Mouse (Mus musculus): Measurements from ENCODE around the gene Tgfbi. TPM values are rescaled to one million over a fixed set of nuclear protein-coding genes. Genes with fewer than 3 reads are reported as not detected.

Tgfbi gene
- total RNA-seq, 1 experiment from 2014 or later: 7.2 TPM

DNA sequence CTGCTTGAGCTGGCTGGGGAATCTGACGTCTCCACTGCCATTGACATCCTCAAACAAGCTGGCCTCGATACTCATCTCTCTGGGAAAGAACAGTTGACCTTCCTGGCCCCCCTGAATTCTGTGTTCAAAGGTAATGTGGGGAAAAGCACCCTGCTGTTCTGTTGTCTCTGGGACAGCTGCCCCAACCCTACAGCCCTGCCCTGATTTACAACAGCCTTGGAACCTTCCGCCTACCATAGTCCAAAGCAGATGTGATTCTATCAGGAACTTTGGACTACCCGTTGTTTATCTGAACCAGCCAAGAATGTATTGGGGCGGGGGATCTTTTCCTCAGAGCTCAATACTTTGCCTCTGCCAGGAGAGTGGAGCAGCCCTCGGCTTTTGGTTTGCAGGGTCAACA lies 21.2 kb downstream of the Tgfbi start:
- no peak for ATAC-seq (replicated peaks; ENCODE audit: low read depth, poor library complexity, severe bottlenecking)

DNA sequence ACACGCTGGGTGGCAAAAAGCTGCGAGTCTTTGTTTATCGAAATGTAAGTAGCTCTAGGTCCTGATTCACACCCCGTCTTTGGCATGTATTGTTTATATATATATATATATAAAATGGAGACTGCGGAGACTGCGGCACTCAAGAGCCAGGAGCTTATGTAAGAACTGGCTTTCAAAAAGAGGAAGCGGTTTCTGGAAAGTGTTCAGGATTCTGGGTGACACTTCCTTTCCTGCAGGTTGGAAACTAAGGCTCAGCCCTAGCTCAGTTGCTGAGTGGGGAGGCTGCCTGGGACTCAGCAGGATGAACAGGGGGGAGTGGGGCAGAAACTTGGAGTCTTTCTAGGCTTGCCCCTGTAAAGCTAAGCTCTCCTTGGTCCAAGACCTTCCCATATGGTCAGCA lies 22.0 kb downstream of the Tgfbi start:
- ATAC-seq (replicated peaks; ENCODE audit: low read depth, poor library complexity, severe bottlenecking): peak; percentile 56; the same call in 1 of the 2 replicates

DNA sequence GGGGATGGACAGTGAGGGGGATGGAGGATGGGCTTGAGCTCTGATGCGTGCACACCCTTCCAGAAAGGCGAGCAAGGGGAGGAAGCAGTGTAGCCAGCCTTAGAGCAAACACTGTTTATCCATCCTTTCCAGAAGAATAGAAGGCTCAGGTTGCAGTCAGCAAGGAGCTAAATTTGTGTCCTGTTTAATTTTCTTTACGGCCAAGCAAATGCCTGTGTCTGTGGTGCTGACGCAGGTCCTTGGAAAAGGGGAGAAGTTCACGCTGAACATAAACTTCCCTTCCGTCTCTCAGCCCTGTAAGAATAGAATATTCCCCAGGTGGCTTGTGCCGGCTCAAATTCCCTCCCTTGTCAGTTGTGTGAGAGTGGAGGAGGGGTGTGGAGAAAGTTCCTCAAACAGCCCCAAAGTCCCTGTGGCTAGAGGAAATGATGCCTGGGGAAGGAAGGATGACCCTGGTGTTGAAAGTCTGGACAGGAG lies 24.9 kb downstream of the Tgfbi start:
- no peak for ATAC-seq (replicated peaks; ENCODE audit: low read depth, poor library complexity, severe bottlenecking)

GRCm38 (mm10) chr13:56634920-56635319 lies 25.6 kb downstream of the Tgfbi start:
- 0 out of 2 replicates have a peak, but pooled peaks have one; percentile 31 for ATAC-seq (replicated peaks; ENCODE audit: low read depth, poor library complexity, severe bottlenecking)

DNA sequence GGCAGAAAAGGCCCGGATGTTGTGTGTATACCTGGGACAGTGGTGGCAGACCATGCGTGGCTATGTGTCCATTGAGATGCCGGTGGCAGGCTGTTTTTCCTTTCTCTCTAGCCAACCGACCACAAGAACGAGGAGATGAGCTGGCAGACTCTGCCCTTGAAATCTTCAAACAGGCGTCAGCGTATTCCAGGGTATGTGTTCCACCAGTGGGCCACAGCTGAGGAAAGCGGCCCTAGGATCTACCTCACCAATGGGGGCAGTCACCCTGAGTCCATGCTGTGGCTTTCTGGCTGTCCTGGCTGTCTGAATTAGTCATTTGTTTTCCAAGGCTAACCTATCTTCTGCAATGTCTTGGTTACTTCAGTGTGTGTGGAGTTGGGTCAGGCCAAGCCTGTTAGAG lies 27.7 kb downstream of the Tgfbi start:
- no peak for ATAC-seq (replicated peaks; ENCODE audit: low read depth, poor library complexity, severe bottlenecking)

DNA sequence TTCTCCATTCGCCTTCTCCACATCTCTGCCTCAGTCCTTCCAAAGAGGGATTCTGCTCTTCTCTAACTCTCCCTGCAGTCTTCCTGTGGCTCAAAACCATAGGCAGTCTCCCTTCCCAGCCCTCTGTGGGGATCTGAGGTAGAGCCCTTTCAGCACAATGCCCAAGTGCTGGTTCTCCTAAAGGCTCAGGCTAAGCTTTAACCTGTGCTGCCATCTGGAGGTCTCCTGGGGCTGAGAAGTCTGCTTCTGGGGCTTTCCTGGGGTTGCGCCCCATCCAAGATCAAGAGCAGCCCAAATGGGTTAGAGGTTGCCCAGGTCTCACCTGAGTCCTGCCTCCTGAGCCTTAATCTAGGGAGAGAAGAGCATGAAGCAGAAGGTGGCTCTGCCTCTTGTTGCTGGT lies 32.4 kb downstream of the Tgfbi start:
- ATAC-seq (replicated peaks; ENCODE audit: low read depth, poor library complexity, severe bottlenecking): peak; percentile 73; the same call in 1 of the 2 replicates

DNA sequence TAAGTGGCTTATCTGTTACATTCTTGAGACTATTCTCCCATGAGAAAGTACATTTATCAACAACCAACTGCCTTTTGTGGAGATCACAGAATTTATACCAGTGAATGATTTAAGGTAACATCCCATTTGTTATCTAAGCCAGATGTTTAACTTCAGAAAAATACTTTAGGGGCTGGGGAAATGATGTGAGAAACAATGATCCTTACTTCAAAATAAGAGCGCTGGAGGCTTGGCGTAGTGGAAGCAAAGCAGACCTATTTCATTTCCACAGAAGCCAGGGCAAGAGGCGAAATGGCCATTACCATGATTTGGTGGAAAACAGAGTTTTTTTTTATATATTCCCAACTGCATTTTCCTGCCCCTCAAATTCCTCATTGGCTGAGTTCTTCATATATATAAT lies 34.7 kb downstream of the Tgfbi start:
- ATAC-seq (replicated peaks; ENCODE audit: low read depth, poor library complexity, severe bottlenecking): no peak

DNA sequence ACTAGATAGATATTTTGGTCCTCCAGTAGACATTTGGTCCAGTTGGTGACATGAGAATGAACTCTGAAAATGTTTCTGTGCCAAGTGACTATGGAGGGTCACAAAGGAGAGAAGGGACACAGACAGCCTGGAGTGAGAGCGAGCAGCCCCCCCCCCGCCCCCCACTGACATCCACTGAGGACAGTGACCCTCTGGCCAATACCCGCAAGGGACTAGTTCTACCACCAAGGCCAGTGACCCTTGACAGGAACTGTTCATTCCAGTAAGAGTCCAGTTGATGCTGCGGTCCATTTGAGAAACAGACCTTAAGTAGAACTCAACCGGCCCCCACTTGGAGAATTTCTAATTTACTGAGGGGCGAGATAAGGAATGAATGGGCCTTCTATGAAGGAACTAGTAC lies 36.4 kb downstream of the Tgfbi start:
- ATAC-seq (replicated peaks; ENCODE audit: low read depth, poor library complexity, severe bottlenecking): no peak

DNA sequence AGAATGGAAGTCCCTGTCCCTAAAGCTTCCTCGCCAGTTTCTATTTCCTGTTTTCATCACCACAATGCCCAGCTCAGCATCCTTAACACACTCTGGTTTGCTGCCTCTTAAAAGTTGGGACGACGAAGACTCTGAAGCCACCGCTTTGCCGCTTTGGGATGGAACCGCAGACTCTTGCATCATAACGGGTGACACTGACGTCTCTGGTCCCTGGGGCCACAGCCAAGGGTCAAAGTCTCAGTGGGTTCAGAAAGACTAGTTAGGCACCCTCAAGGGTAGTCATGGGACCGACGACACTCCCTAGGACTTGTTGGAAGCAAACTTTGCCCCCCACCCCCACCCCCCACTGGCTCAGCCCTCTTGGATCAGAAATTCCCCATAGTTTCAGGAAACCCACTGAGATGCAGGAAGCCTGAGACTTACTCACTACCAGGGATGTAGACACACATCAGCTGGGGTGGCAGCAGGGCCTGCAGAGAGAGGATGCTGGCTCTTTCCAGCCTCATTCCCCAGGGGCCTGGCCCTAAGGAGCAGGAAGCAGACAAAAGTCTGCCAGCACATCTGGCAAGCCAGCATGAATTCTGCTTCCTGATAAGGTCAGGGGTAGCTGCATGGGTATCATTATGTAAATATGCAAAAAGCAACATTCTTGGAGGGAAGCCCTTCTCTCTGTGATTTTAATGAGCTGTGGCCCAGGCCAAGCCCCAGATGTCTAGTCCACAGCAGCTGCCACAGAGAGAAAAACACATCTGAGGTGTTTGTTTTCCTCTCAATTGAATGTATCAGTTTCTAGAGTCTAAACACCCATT lies 38.5 kb downstream of the Tgfbi start:
- no peak for ATAC-seq (replicated peaks; ENCODE audit: low read depth, poor library complexity, severe bottlenecking)

- no peak for ATAC-seq (replicated peaks; ENCODE audit: low read depth, poor library complexity, severe bottlenecking)
Measured at GRCm38 (mm10) chr13:56650020-56650419, 40.7 kb downstream of the Tgfbi start.

DNA sequence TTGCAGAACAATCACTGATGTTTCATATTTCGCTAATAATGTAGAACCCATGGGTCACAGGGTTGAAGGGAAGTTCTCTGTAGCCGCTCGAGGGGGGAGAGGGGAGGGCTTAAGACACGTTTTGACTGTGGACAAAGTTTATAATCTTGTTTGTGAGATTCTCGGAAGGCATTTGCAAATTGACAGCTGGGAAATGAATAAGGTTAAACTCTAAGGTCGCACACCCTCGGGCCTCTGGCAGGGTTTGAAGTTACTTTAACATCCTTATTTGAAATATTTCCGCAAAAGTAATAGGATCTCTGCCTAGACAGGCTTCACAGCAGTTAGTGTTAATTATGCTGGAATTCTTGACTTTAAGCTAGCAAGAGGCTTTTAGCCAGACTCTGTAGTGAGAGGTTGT lies 43.1 kb downstream of the Tgfbi start:
- ATAC-seq (replicated peaks; ENCODE audit: low read depth, poor library complexity, severe bottlenecking): no peak

- ATAC-seq (replicated peaks; ENCODE audit: low read depth, poor library complexity, severe bottlenecking): no peak
Measured at GRCm38 (mm10) chr13:56654176-56654575, 44.9 kb downstream of the Tgfbi start.

DNA sequence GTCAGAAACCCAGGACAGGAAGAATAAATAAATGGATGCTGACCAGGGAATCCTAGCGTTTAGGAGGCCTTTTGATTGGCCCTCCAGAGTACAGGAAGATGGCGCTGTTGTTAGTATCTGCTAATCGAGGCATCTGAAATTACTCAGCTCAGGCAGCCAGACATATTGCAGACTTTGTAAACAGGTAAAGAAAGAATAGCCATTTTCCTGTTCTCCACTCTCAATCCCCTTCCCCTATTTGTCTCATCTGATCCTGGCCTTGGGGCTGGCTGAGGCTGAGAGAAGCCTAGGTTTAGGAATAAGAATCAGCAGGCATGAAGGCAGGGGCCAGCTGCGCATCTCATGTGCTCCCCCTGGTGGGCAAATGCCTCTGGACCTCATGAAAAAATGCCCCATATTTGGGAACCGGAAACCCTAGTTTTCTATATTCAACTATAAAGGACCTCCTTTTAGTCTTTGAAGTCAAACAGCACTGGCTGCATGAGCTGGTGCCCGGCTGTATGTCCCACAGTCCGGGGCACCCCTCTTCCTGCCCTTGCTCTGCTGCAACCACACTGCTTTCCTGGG lies 48.7 kb downstream of the Tgfbi start:
- ATAC-seq (replicated peaks; ENCODE audit: low read depth, poor library complexity, severe bottlenecking): peak; percentile 75

GRCm38 (mm10) chr13:56658931-56659330 lies 49.6 kb downstream of the Tgfbi start:
- ATAC-seq (replicated peaks; ENCODE audit: low read depth, poor library complexity, severe bottlenecking): no peak

DNA sequence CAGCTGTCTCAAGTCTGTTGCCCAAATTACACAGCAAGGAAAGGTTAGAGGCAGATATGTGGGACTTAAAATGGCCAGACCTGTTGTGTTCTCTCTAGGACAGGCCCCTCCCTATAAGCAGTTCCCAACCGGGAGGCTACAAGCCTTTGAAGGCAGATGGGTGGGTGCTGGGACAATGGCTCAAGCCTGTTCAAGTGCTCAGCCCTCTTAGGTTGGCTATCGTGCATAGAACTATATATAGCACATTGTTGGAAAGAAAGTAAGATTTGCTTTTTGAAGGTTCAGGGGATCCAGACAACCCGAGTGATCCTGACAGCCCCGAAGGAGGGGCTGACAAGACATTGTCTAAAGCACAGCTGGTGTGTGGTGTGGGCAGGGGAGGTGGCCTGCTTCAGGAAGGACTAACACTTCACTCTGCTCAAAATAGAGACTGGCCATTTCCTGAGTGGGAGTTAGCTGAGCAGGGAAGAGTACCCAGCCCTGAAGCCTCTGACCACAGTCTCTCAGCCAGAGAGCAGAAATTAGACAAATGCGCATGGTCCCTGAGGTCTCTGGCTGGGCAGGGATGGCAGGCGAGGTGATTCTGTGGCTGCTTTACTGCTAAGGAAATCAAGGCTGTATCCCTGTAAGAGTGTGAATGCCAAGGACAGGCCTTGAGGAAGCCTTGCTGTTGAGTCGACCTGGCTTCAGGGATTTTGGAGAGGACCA lies 52.7 kb downstream of the Tgfbi start:
- no peak; the same call in 1 of the 2 replicates for ATAC-seq (replicated peaks; ENCODE audit: low read depth, poor library complexity, severe bottlenecking)

DNA sequence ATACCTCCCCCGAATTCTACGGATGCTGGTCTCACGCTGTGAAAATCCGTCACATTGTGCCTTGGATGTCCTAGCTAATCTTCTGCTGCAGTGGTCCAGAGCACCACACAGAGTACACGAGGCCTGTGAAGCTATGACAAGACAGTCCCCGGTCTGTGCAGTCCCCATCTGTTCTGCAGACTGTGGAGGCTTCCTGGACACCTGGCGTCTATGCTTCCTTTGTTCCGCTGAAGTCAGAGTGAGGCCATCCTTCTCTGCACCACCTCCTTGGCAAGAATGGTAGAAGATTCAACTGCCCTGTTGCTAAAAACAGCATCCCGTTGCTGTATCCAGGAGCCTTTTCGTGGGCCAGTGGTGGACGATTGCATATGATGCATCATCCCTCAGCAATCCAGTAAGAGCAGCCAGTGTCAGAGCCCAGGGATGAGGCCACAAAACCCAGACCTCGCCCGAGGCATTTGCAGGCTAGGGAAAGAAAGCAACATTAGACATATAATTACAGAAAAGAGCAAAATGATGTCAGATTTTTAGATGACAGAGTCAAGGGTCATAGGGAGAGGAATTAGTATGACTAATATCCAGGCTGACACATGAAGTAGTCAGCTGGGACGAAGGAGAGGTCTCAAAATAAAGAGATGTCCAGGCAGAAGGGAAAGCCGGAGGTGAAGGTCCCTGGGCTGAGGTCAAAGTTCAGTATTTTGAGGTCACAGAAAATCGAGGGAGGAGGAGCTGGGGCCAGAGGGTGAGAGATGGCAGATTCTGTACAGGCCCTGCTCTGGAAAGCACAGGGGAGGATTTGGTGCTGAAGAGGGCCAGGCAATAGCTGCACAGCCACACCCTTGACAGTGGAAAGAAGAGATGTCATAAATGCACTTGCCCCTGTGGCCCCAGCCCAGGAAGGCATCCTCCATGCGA lies 55.2 kb downstream of the Tgfbi start:
- ATAC-seq (replicated peaks; ENCODE audit: low read depth, poor library complexity, severe bottlenecking): no peak

DNA sequence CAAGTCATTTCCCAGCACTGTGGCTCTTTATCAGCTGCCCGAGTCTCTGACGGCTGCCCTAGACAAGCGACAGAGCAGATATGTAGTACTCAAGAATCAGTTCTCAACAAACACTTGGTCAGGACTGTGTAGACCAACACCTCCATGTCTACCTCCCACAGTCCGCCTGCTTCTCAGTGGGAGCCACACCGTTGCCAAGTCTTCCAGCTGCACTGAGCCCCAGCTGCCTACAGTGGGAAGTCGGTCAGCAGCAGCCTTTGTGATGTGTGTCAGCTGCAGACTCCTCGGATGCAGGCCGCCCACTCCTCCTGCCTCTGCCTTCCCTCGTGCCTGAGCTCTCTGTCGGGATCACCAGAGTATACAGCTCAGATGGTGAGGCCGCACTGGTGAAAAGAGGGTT lies 61.9 kb downstream of the Tgfbi start:
- no peak for ATAC-seq (replicated peaks; ENCODE audit: low read depth, poor library complexity, severe bottlenecking)

GRCm38 (mm10) chr13:56677731-56678130 lies 68.4 kb downstream of the Tgfbi start:
- ATAC-seq (replicated peaks; ENCODE audit: low read depth, poor library complexity, severe bottlenecking): no peak

DNA sequence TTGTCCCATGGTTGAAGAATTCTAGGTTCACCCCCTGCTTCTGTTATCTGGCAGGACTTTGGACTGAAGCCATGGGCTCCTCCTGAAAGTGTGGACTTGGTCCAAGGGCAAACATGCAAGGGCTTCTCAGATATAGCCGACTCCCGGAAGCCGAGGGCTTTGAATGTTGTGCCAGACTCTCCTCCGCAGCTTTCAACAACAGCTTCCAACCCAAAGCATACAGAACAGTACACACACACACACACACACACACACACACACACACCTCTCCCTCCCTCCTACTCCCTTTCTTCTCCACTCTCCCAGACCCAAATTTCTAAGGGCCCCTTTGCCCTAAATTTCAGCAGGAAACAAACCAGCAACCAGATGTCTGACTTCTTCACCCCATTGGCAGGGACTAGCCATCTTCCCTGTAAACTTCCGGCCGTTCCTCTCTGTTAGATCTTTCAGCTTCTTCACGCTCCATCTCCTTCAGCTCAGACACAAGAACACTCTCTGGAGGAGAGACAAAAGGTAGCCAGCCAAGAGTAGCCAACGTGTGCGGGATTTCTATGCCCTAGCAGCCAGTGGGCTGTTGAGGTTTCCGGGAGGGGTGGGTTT lies 69.0 kb downstream of the Tgfbi start:
- 0 out of 2 replicates have a peak, but pooled peaks have one; percentile 29 for ATAC-seq (replicated peaks; ENCODE audit: low read depth, poor library complexity, severe bottlenecking)

All from common myeloid progenitor, adult 5-6 weeks (primary cell).